In the genomic region with DNA sequence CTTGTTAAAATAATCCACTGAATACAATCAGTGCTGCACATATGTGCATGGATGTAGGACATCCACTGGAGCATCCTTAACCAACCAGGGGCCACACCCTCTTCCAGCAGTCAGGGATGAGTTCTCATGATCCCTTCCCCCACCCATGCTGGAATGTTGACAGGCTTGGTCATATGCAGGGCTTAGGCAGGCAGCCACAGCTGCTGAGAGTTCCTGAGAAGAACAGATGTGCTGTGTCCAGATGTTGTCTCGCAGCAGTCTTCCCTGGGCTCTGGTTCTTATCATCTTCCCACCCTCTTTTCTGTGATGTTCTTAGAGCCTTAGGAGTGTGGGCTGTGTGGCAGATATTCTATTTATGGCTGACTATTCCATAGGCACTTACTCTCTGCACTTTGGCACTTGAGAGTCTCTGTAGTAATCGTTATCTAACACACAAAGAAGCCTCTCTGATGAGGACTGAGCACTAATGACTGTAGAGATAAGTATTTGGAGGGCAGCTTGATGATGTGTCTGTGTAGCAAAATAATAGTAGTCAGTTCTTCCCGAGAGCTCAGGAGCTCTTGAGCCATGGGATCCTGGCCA, we compare ENCODE assay signal across 10 mouse cellular contexts.
DNase-seq lines count a peak whose midpoint lies in the region; ATAC-seq and TF ChIP-seq lines count a peak whose summit lies in the region.
"Had no signal": no experiment of that assay in that cellular context is flagged by ENCODE, and none has a peak within 500 bp of the region (broad histone marks: within the 10 kb centered on the region; RNA-seq: fewer than 3 reads in every experiment).

No protein-coding gene starts in this region.

- H3K9me3 ChIP-seq in stomach, embryonic 14.5 days (ENCODE audit: control insufficient read depth, low read depth, low read length) = no peaks in the 10 kb centered on the region
- no peaks in the 10 kb centered on the region for H3K9me3 ChIP-seq in stomach, postnatal 0 days (ENCODE audit: control insufficient read depth, low read length)
- H3K9me3 ChIP-seq: forebrain, embryonic 10.5 days; megakaryocyte, embryonic 14.5 days had no signal

- H3K4me1 ChIP-seq in stomach, embryonic 14.5 days (ENCODE audit: control insufficient read depth, insufficient read depth, low read length) = peaks cover 4% of the 10 kb centered on the region; the same call in 1 of the 2 replicates
- H3K4me1 ChIP-seq in stomach, postnatal 0 days (replicated peaks; ENCODE audit: control insufficient read depth, insufficient read depth) = no peaks in the 10 kb centered on the region
- H3K4me1 ChIP-seq: megakaryocyte, embryonic 14.5 days had no signal

- ATAC-seq in stomach, embryonic 14.5 days (ENCODE audit: insufficient number of reproducible peaks, insufficient read depth, low FRiP score, low read depth) = peak; percentile 80; the same call in 1 of the 2 replicates
- no peak for ATAC-seq in stomach, postnatal 0 days (ENCODE audit: low FRiP score, low TSS enrichment)

- no peak for DNase-seq in stomach, postnatal 0 days (ENCODE audit: low spot score)
- DNase-seq in gastrocnemius, postnatal 25 days = peak; percentile 37
- peak; percentile 42 to 57 for DNase-seq in heart, postnatal 14 days
- DNase-seq in yolk sac, embryonic 10.5 days (ENCODE audit: low spot score) = peak; percentile 54
- DNase-seq in adrenal gland, postnatal 25 days = no peak
- DNase-seq in left cerebral cortex, adult 11 months (ENCODE audit: low spot score) = no peak
- DNase-seq: kidney, adult 18-20 months had no signal

- no peak for TF ChIP-seq EP300 in stomach, postnatal 0 days (optimal IDR thresholded peaks at IDR 0.05)

- no peak overlapping the region for H3K9ac ChIP-seq in stomach, embryonic 14.5 days (replicated peaks; ENCODE audit: low read depth, low read length)
- no peak overlapping the region for H3K9ac ChIP-seq in stomach, postnatal 0 days (ENCODE audit: low read length)

- no peak overlapping the region for H3K4me3 ChIP-seq in stomach, embryonic 14.5 days (ENCODE audit: low read depth, low read length)
- no peak overlapping the region for H3K4me3 ChIP-seq in stomach, postnatal 0 days (ENCODE audit: low read depth, low read length)
- H3K4me3 ChIP-seq: forebrain, embryonic 10.5 days; megakaryocyte, embryonic 14.5 days had no signal

- no peaks in the 10 kb centered on the region for H3K27me3 ChIP-seq in stomach, embryonic 14.5 days (ENCODE audit: control insufficient read depth, insufficient read depth, low read length)
- no peaks in the 10 kb centered on the region for H3K27me3 ChIP-seq in stomach, postnatal 0 days (ENCODE audit: control insufficient read depth, insufficient read depth, low read length)

- H3K27ac ChIP-seq in stomach, embryonic 14.5 days (ENCODE audit: low read length) = no peak overlapping the region; the same call in 1 of the 2 replicates
- H3K27ac ChIP-seq in stomach, postnatal 0 days (replicated peaks) = no peak overlapping the region
- H3K27ac ChIP-seq: forebrain, embryonic 10.5 days had no signal

- no peak for TF ChIP-seq CTCF in stomach, postnatal 0 days (IDR thresholded peaks at IDR 0.05; ENCODE audit: low read depth)

- no peaks in the 10 kb centered on the region; the same call in 1 of the 2 replicates for H3K36me3 ChIP-seq in stomach, embryonic 14.5 days (ENCODE audit: control insufficient read depth, insufficient read depth, low read length)
- H3K36me3 ChIP-seq in stomach, postnatal 0 days (ENCODE audit: control insufficient read depth, insufficient read depth, low read length) = no peaks in the 10 kb centered on the region
- H3K36me3 ChIP-seq: forebrain, embryonic 10.5 days had no signal

- 30% methylated on average over 3 of the region's 3 CpGs for WGBS in stomach, embryonic 14.5 days
- WGBS in stomach, postnatal 0 days = 47% methylated on average over 3 of the region's 3 CpGs

- no peak overlapping the region for H3K4me2 ChIP-seq in stomach, embryonic 14.5 days (replicated peaks; ENCODE audit: low read depth, low read length)
- H3K4me2 ChIP-seq in stomach, postnatal 0 days (replicated peaks; ENCODE audit: low read depth) = no peak overlapping the region

- intact Hi-C loops in heart, postnatal 14 days (cut with DNase I) = loop anchor here (5.0 kb wide), 1 partner anchor 113 kb away; a partner anchor contains a TSS

Comparison
In these comparisons a context has a peak if more than half of its experiments do, and no peak if none do; other contexts are left out.
1. DNase-seq: peak in gastrocnemius, postnatal 25 days (single experiment), heart, postnatal 14 days (2 of 2) and yolk sac, embryonic 10.5 days (single experiment); none in stomach, postnatal 0 days (single experiment), adrenal gland, postnatal 25 days (single experiment) and left cerebral cortex, adult 11 months (single experiment).